Mouse (Mus musculus) ovary, adult 18-20 months (tissue): ENCODE results near the gene Gm17571.

Source experiments
- DNase-seq: peaks from one replicate; pipeline ENCODE4 v3.0.0; 2022; ENCODE audit warnings: low spot score, mixed read lengths

Gene Gm17571

DNA sequence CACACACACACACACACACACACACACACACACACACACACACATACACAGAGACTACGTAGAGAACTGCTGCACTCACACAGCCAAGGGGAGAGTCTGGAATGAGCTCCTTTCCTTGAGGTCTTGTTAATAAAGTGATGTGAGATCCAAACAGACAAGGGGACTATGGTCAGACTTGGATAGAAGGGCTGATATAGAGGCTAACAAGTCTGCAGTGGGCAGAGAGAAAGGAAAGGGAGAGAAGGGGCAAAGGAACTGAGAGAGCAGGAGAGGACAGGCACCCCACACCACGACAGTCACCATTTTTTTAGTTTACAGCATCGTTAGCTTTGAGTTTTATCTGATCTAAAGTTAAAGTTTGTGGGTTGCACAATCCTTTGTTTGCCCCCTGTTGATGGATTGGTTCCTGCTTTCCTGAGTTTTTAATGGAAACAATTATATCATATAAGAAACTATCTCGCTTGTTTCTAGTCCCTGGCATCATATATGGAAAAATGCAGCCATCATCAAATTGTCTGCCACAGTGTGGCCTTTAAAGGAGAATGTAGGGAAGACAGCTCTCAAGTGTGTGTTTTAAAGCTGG lies at the start of gene Gm17571:
Gene Gm17571 (minus strand): TSS at position 51 of the 583 bp plus-strand sequence.
- no peak for DNase-seq

DNA sequence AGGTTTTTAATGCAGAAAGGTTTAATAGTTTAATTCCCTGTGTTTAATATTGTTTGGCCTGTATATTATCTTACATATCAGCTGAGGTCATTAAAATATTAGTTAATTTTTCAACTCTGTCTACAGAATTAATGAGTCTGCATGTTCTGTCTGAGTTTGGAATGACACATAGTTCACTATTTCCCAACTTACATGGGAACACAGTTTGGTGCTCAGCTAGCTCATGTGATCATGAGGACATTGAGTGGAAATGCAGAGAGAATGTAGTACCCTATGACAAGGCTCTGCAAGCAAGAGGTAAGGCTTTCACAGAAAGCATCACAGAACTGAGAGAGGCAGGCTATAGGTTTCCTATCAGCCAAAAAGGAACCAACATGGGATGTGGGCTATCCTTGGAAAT lies 49.0 kb upstream of the Gm17571 start:
- DNase-seq = no peak

DNA sequence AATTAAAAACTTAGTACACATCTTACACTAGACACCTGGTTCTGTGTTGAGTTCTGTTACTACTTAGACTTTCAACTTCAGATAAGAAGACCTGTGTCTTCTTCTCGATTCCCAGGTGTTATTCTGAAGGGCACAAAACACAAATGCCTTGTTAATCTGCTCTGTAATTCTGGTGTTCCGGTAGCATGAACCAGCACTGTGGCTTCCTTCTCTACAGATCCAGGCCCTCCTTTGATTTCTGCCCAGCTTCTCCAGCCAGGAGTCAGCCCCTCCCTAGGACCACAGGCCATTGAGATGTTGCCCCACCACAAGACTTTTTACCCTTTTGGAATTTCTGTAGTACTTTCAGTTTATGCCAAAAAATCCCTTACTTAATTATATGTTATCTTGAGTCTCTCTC lies 47.2 kb upstream of the Gm17571 start:
- DNase-seq = no peak

DNA sequence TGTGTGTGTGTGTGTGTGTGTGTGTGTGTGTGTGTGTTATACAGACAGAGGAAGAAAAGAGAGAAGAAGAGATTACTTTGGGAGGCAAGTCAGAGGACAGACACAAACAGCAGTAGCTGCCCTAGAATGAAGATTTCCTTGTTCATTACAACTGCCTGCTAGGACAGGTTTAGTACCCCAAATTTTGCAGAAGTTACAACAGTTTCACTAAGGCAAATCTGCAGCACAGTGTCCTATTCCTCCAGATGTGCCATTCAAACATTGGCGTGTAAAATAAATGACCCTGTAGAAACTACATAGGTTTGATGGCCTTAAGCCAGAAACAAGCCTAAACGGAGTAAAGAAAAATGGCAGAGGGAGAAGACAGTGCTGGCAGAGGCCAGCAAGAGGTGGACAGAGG lies 46.3 kb upstream of the Gm17571 start:
- no peak for DNase-seq

DNA sequence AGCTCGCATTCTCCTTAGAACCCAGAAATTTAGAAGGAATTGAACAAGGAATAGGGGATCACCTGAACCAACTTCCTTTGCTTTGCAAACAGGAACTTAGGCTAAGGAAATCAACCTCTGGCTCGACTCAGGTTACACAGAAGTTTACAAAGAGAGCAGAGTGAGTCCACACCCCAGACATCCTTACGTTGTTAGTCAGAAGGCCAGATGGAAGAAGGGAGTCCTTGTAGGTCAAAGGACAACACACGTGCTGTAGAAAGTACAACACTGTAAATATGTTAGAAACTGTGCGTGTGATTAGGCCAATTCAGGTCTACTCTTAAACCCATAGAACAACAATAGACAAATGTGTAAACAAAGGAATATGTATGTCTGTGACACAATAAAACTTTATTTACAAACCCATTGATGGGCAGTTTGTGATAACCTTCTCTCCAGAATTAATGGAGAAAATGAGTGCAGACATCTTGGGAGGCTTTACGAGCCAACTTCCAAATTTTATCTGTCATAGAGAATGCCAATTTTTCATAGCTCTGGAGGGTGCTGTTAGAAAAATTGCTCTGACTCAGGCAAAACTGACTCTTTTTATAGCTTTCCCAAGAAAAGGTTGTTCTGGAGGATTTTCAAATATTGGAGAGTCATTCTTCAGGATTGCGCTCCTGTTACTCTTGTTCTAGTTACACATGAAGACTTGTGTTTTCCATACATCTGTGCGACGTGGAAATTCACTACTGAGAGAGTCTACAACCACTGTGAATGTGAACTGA lies 45.5 kb upstream of the Gm17571 start:
- no peak for DNase-seq

DNA sequence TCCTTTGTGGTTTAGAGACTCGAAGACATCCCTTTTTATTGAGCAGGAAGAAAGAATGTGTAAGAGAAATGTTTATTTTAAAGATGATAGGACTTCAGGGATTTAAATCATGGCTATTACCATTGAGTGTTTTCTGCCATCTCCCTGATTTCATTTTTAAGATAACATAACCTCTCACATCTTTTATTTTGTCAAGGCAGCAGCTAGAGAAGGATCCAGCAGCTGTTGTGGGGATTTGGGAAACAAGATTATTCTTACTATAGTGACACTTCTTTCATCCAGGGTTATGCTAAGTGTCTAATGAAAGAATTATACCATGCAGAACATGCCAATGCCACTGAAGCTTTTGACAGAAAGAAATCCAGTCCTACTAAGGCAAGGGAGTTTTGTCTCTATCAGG lies 44.6 kb upstream of the Gm17571 start:
- no peak for DNase-seq

DNA sequence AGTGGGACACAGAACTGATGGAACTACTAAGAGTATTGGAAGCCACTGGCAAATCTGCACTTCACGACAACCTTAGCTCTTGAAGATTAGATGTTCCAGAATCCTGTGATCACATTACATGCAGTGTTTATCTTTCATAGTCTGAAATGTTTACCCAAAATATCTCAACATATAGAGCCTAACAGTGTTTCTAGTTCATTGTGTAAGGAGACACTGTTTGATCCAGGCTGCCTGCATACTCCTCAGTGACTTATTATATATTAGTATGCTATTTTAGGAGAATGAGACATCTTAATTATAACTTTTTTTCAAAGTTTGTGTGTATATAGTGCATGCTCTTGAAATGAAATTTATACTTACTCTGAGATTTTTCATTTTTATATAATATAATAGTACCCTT lies 39.4 kb upstream of the Gm17571 start:
- no peak for DNase-seq

DNA sequence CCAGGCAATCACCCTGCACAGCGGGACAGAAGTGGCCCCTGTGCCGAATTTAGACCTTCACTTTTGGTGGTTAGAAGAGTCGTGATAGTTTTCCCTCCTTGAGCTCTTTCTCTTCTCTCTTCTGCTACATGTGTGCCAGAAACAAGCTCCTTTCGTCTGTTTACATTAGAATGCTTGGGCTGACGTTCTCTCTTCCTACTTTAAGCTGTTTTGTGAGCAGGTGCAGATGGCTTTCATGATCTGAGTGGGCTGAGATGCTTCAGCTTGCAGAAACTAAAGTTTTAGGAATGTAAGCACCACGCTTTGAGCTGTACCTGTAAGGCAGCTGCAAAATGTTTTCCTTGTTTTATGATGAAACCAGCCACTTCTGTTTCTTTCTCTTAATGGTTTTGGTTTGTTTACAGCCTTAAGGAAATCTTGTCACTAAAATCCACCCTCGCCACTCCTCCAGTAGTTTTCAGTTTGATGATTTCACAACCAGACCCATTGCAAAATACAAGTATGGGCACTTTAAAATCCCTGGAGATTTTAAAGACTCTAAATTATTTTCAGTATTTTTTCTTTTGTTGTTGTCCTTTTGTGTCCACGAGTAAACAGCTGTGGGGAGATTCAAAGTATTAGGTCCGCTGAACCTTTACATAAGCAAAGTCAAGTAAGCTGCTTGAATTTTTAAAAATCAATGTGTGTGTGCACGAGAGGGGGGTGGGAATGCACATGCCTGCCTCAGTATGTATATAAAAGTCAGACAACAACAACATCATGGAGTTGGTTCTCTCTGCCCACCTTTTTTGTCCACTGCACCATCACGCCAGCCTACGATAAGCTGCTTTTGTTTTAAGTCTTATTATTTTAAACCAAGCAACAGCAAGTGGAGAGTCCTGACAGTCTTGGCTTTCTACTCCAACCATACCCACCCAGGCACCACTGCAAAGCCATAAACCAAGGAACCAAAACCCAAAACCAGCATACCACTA lies 38.0 kb upstream of the Gm17571 start:
- DNase-seq = no peak

DNA sequence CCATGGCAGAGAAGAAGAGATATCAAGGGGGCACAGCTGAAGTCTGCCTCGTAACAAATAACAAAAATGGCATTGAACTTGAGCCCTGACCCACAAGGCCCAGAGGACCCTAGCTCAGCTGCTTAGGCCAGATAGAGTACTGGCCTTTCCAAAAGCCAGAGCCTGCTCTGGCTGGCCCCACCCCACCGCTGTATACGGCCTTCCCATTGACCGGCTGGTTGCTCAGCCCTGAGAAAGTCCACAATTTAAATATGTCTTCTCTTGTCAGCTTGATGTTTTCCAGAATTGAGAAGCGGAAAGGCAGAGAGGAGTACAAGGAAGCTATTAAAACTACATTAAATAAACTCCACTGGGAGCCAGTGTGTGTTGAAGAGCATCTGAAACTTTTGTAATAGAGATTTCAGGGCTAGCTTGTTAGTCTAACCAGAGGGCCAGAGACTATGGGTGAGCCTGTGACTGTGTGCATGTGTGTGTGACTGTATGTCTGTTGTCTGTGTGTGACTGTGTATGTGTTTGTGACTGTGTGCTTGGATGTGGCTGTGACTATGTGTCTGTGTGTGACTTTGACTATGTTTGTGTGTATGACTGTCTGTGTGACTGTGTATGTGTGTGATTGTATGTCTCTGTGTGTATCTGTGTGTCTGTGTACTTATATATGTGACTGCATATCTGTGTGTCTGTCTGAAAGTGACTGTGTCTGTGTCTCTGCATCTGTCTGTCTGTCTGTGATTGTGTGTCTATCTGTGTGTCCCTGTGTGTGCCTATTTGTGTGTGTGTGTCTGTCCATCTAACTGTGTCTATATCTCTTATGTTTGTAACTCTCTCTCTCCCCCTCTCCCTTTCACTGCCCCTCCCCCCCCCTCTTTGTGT lies 36.9 kb upstream of the Gm17571 start:
- DNase-seq = no peak

DNA sequence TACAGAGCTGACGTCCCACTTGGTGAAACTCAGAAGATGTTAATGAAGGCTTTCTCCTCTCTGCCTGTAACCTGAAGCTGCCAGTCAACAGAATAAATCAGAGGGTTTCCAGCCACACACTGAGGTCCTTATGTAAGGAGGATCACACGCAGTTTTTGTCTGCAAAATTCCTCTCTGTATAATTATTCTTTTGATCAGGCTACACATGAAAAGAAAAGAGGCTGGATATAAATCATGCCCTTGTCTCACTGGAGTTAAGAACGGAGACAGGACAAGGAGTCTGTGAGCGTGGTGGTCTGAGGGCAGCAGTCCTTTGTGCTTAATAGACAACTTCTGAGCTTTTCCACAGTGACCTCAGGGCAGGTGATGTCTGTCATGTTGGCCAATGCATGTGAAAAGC lies 32.7 kb upstream of the Gm17571 start:
- DNase-seq = no peak

DNA sequence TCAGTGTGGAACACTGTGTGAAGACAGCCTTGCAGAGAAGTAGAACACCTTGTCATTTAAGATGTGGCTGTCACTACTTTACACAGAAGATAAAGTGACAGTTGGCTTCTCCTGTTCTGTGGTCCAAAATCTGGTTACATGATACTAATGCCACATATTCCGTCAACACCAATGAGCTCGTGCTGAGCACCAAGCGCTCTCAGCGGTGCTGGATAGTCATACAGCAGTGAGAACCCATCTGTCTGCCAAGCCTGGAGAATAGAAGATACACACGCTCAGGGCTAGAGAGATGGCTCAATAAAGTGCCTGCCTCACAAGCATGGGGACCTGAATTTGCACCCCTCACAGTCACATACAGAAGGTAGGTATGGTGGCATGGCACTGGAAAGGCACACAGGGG lies 28.4 kb upstream of the Gm17571 start:
- no peak for DNase-seq

DNA sequence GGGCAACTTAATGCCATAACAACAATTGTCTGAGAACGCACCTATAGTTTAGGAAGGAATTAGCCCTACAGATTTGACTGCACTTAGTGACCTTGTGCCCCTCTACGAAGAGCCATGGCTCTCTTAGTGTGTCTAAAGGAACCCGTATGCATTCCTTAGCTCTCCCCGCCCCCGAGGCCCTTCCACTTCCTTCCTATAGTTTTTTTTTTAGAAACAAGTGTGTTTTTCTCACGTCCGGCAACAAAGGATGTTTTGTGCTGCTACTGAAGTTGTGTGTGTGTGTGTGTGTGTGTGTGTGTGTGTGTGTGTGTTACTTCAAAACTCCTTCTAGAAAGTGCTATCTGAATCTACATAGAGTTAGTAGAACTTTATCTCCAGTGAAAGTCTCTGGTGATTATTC lies 23.5 kb upstream of the Gm17571 start:
- DNase-seq = no peak

DNA sequence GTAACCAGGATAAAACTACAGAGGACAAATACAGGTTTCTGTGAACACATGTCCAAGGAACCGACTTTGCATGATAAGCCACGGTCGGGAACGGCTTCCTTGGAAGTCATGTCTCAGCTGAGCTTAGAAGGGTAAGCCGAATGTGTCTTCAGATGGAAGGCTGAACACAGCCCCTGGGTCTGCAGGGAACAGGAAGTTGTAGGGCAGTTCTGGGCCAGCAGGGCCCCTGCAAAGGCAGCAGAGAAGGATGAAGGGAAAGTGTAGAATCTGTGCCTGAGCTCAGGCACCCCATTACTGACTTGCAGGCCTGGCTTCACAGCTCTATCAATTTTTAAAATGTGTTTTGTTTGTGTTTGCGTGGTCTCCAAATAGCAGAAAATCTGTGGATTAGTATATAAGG lies 22.2 kb upstream of the Gm17571 start:
- no peak for DNase-seq

DNA sequence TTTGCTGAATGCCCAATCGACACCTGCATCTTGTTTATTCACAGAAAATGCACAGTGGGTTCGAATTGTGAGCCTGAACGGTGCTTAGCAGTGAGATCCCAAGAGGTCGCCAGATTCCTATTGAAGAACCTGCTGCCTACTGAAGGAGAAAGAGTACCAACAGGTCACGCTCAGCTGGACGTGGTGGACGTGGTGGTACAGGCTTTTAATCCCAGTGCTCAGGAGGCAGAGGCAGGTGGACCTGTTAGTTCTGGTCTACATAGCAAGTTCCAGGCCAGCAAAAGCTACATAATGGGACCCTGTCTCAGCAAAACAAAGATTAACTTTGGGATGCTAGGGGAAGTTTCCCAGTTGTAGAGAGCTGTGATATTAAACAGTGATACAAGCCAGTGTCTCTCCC lies 21.2 kb upstream of the Gm17571 start:
- no peak for DNase-seq

DNA sequence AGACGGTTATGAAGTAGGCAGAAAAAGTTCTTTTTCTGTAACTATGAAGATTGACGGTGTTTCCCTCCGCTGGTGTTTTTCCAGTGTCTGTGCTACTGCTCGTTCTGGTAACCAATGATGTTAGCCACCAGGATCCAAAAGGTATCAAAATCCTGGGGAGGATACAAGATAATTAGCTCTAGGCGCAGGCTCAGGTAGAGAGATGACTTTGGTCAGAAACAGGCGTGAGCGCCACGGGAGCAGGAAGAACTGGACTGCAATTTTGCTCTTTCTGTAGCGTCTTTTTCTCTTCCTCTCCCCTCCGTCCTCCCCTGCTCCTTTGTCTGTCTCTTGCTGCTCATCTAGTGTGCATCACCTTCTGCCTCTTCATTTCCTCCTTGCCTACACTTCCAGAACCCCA lies 20.3 kb upstream of the Gm17571 start:
- no peak for DNase-seq

DNA sequence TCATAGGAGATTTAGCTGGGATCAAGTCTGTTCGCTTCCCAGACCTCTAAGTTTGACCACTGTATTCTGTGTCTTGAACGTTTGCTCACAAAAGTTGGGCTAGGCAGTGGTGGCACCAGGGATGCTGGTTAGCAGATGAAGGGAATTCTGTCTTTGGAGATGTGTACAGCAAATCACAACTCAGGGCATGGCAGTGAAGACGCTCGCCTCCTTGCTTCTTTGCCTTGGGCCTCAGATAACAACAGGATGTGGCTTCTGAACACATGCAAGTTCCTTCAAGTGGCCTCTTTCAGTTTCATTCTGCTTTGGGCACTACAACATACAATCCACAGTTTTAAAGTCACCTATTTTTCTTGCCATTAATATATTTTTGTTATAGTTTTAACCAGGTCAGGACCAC lies 19.8 kb upstream of the Gm17571 start:
- no peak for DNase-seq

DNA sequence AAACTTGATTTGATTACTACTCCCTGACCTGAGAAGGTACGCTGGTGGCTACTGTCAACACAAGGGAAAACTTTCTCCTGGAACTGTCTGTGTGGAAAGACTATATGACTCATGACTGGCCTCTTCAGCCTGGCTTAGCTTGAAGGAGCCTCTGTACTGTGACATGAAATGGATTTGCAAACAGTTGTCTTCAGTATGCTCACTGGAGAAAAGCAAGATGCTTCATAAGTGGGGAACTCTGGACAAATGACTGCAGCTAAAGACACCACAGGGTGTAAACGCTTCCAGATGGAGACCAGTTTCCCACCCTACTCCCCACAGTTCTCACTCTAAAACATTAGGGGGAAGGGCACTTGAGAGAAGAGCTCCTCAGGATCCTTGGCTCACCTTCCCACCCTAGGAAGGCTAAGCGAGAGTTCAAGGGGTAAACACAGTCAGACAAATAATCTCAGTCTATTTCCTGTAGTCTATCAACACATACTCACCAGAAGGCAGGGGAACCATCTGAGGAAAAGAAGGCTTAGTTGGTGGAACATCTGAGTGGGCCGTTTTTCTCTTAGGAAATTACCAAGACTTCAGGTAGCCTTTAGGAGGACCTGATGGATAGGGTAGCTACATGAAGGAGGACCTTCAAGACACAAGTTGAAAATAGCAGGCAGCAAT lies 18.9 kb upstream of the Gm17571 start:
- DNase-seq = no peak

DNA sequence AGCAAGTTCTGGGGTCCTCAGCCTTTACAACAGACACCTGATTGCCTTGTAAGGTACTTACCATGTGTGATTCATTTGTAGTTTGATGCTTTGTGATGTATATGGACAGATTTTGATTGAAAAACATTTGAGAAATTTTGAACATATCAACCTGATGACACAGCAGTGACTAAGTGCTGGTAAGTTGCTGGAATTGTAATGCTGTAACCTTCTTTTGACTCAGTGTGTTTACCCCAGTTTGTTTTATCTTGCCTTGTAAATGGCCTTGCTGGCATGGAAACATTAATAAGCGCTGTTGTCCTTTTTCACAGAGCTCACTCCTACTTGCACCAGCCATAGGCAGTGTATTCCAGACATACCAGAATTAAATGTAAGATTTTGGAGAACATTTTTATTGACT lies 14.4 kb upstream of the Gm17571 start:
- DNase-seq = no peak

DNA sequence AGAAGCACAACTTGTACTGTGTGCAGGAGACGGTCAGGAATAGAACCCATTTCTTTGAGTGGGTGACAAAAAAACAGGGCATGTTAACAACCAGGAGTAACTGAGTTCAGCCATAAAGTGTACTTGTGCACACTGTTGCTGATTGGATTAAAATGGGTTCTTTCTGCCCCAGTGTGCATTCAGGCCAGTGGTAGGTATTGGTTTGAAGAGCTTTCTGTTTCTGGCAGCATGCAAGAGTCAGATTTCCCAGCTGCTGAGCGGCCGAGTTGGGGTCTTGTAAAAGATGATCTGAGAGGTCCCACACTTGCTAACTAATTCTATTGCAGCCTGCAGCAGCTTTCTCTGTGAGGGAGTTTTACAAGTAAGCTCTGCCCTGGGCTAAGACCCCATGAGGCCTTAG lies 13.5 kb upstream of the Gm17571 start:
- no peak for DNase-seq

DNA sequence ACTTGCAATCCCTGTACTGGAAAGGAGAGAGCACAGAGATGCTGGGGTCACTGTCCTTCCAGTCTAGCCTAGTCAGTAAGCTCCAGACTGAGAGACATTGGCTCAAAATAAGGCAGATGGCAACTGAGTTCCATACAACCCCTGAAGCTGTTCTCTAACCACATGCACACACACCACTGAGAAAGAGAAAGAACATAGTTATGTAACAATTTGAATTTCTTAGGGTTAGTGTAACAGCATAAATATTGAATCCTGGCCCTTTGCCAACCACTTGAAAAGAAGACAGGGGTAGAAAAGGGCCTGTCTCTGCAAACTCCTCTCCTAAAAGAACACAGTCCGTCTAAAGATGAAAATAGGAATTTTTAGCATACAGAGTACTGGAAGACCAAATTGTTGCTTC lies 12.8 kb upstream of the Gm17571 start:
- DNase-seq = no peak

DNA sequence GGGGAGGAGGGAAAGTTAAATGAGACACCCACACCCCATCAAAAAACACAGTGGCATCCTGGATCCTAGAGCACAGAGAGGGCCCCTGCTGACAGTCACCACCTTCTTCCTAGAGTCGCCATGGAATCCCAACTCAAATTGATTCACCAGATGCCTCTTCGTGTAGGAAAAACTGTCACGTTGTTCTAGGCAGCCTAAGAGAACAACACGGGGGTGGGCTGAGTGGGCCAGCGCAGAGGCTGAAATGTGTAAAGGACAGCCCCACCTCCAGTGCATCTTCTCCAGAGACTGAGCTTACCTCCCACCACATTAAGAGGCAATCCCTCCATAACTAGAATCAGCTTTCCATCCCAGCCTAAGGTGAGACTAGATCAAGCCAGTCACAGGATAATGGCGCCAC lies 11.2 kb upstream of the Gm17571 start:
- DNase-seq = no peak
